Mouse (Mus musculus): ENCODE measurements around the gene Fbxw26.
"Not testable (repeated sequence)": the region's sequence is repeated elsewhere in the genome, so short reads cannot be mapped to it uniquely, and the experiment has no call there.

Gene Fbxw26

DNA sequence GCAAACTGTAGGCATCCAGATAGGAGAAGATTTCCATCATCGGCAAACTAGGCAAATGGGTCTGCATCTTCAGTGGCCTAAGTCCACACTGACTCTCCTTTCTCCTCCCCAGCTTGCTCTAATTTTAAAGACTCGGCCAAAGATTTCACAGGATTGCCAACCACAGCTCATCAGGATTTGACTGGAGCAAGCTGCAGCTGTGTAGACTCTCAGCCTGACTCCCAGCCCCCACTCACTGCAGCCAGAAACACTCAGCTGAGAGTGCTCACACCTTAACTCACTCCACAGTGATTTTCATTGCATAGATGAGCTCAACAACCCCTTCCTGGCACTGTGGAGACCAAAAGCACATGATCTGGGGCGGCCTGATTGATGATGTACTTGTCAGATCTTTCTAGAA lies at the start of gene Fbxw26:
TSS of gene Fbxw26 (minus strand) at position 101 of the 400 bp plus-strand sequence.
- not testable (repeated sequence) for DNase-seq (ENCODE audit: low read depth in 1 of 2, low spot score in 2 of 2)

DNA sequence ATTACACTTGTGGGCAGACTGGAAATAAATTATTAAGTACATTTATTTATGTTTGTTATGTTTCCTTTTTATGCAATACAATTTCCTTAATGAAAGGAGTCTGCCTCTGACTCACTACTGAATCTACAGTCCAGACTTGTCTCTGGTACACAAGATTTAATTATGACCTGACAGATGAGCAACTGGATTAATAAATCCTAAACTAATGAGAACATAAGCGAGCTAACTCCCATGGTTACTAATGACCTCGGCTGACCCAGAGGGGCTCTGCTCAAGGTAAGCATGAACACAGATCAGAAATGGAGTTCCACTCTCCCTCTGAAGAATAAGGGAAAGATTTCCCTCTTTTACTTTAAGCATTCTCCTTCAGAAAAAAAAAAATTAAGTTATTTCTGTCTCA lies 49.3 kb upstream of the Fbxw26 start:
- DNase-seq (ENCODE audit: low read depth in 1 of 2, low spot score in 2 of 2) = no peak

DNA sequence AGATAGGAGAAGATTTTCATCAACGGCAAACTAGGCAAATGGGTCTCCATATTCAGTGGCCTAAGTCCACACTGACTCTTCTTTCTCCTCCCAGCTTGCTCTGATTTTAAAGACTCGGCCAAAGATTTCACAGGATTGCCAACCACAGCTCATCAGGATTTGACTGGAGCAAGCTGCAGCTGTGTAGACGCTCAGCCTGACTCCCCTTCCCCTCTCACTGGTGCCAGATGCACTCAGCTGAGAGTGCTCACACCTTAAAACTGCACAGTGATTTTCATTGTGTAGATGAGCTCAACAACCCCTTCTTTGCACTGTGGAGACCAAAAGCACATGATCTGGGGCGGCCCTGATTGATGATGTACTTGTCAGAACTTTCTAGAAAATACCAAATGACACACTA lies 44.7 kb upstream of the Fbxw26 start, which contains the start of gene Fbxw27:
TSS of gene Fbxw27 (minus strand) at position 101 of the 400 bp plus-strand sequence.
- DNase-seq (ENCODE audit: low read depth in 1 of 2, low spot score in 2 of 2) = not testable (repeated sequence)

DNA sequence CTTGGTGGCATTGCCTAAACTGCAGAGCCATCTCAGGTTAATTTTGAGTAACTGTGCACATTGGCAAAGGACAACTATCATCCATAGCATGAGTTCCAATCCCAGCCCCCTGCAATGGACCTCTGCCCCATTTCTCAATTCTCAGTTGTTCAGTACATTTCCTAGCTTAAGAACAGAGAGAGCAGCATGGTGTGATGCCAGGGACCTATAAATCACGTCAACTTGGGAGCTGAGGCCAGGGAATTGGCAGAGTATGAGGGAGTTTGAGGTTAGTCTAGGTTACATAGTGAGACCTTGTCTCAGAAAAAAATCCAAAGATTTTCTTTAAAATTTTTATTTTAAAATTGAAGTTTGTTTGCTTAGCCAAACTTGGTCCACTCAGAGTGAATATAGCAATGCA lies 21.0 kb upstream of the Fbxw26 start:
- DNase-seq (ENCODE audit: low read depth in 1 of 2, low spot score in 2 of 2) = not testable (repeated sequence)

DNA sequence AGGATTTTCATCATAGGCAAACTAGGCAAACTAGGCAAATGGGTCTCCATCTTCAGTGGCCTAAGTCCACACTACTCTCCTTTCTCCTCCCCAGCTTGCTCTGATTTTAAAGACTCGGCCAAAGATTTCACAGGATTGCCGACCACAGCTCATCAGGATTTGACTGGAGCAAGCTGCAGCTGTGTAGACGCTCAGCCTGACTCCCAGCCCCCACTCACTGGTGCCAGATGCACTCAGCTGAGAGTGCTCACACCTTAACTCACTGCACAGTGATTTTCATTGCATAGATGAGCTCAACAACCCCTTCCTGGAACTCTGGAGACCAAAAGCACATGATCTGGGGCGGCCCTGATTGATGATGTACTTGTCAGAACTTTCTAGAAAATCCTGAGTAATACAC lies 43.3 kb downstream of the Fbxw26 start, which contains the start of gene Fbxw18:
TSS of gene Fbxw18 (minus strand) at position 101 of the 400 bp plus-strand sequence.
- not testable (repeated sequence) for DNase-seq (ENCODE audit: low read depth in 1 of 2, low spot score in 2 of 2)

DNA sequence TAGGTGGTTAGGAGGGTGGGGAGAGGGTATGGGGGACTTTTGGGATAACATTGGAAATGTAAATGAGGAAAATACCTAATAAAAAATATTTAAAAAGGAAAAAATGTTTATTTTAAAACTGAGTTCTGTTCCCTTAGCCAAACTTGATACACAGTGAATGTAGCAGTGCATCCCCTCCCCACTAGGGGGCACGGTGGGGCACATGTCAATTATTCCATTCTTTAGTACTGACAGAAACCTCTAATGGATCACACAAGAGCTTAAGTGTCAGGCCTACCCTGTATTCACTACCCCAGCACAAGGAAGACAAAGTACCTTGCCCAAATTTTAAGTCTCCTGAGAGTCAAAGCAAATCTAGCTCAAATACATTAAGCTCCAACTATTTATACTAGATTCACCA lies 60.6 kb downstream of the Fbxw26 start:
- no peak for DNase-seq (ENCODE audit: low read depth in 1 of 2, low spot score in 2 of 2)

Measured in monocyte, adult 2 months (primary cell).